In genomic region chr7:16923283-16924036, GRCm38 (mm10) we compare ENCODE assay signal across 9 mouse cellular contexts. TPM values are rescaled to one million over a fixed set of nuclear protein-coding genes. Genes with fewer than 3 reads are reported as not detected.
DNase-seq lines count a peak whose midpoint lies in the region; ATAC-seq and TF ChIP-seq lines count a peak whose summit lies in the region.
"Had no signal": no experiment of that assay in that cellular context is flagged by ENCODE, and none has a peak within 500 bp of the region (broad histone marks: within the 10 kb centered on the region; RNA-seq: fewer than 3 reads in every experiment).

No protein-coding gene starts in this region.

- intact Hi-C loops in left cerebral cortex, postnatal 4 days (cut with DNase I) = no loop called here

- peak overlapping the region; percentile 90 for H3K4me2 ChIP-seq in neural tube, embryonic 11.5 days (ENCODE audit: low read depth)
- H3K4me2 ChIP-seq in forebrain, postnatal 0 days (ENCODE audit: low read depth) = peak overlapping the region; percentile 92

- peak overlapping the region; percentile 91 for H3K9ac ChIP-seq in neural tube, embryonic 11.5 days (ENCODE audit: low read length)
- peak overlapping the region; percentile 67 for H3K9ac ChIP-seq in forebrain, postnatal 0 days

- DNase-seq in adrenal gland, adult 2 months = peak; percentile 65
- no peak for DNase-seq in adrenal gland, postnatal 4 days (ENCODE audit: low spot score in 2 of 2)
- DNase-seq in neural tube, embryonic 11.5 days (ENCODE audit: low spot score) = no peak
- no peak for DNase-seq in neural tube, embryonic 10.5 days (ENCODE audit: extremely low spot score, low spot score)
- no peak for DNase-seq in forebrain, postnatal 0 days
- peak; percentile 58 for DNase-seq in left cerebral cortex, postnatal 4 days
- no peak for DNase-seq in yolk sac, embryonic 10.5 days (ENCODE audit: low spot score)

- peak overlapping the region; percentile 89 for H3K4me3 ChIP-seq in neural tube, embryonic 11.5 days (ENCODE audit: low read depth, low read length)
- H3K4me3 ChIP-seq in forebrain, postnatal 0 days (ENCODE audit: low read depth, low read length) = peak overlapping the region; percentile 84

- peak; percentile 65 for ATAC-seq in neural tube, embryonic 11.5 days (ENCODE audit: insufficient read depth, low FRiP score, low TSS enrichment)
- ATAC-seq in forebrain, postnatal 0 days = peak; percentile 0
- ATAC-seq in monocyte, adult 5-6 weeks (replicated peaks; ENCODE audit: insufficient number of reproducible peaks, low FRiP score, low TSS enrichment, poor library complexity, severe bottlenecking) = 0 out of 2 replicates have a peak, but pooled peaks have one; percentile 0

- H3K9me3 ChIP-seq in neural tube, embryonic 11.5 days (ENCODE audit: control insufficient read depth, low read length) = no peaks in the 10 kb centered on the region
- H3K9me3 ChIP-seq in forebrain, postnatal 0 days (ENCODE audit: low read length) = no peaks in the 10 kb centered on the region

- H3K27ac ChIP-seq in neural tube, embryonic 11.5 days (ENCODE audit: low read depth, low read length) = peak overlapping the region; percentile 90
- peak overlapping the region; percentile 100 for H3K27ac ChIP-seq in forebrain, postnatal 0 days (ENCODE audit: low read depth, low read length)

- H3K27me3 ChIP-seq in neural tube, embryonic 11.5 days (ENCODE audit: control insufficient read depth, insufficient read depth, low read length) = no peaks in the 10 kb centered on the region
- no peaks in the 10 kb centered on the region for H3K27me3 ChIP-seq in forebrain, postnatal 0 days (ENCODE audit: insufficient read depth, low read length)

- H3K4me1 ChIP-seq in neural tube, embryonic 11.5 days (ENCODE audit: control insufficient read depth, insufficient read depth, low read length) = peaks cover 22% of the 10 kb centered on the region
- H3K4me1 ChIP-seq in forebrain, postnatal 0 days (ENCODE audit: insufficient read depth) = peaks cover 16% of the 10 kb centered on the region

- TF ChIP-seq CTCF in forebrain, postnatal 0 days (IDR thresholded peaks at IDR 0.05; ENCODE audit: low read depth) = no peak; the same call in 1 of the 2 replicates

- H3K36me3 ChIP-seq in neural tube, embryonic 11.5 days (ENCODE audit: control insufficient read depth, insufficient read depth, low read length) = peaks cover 3% of the 10 kb centered on the region; the same call in 1 of the 2 replicates
- H3K36me3 ChIP-seq in forebrain, postnatal 0 days (ENCODE audit: insufficient read depth) = peaks cover 14% of the 10 kb centered on the region

- under 1% methylated on average over 54 of the region's 57 CpGs for WGBS in neural tube, embryonic 11.5 days
- WGBS in forebrain, postnatal 0 days = under 1% methylated on average over 40 of the region's 57 CpGs

RNA-seq across cellular contexts. Expression of gene Calm3, which starts 0.5 kb away (rescaled TPM):
- total RNA-seq in adrenal gland, adult 2 months (2021) = 100 to 1,000 TPM; 254 to 261 TPM
- polyA plus RNA-seq in adrenal gland, adult 2 months (2012; rRNA removed) = 402 and 408 TPM in 2 replicates
- 100 to 1,000 TPM; 330 to 344 TPM for total RNA-seq in adrenal gland, postnatal 4 days (2021)
- 257 and 263 TPM in 2 replicates for polyA plus RNA-seq in neural tube, embryonic 11.5 days (2014; fragmentation: Nextera tagmentation; extraction: Ambion mirVana)
- total RNA-seq in forebrain, postnatal 0 days (2014; rRNA removed) = 1,323 and 1,444 TPM in 2 replicates
- polyA plus RNA-seq in forebrain, postnatal 0 days (2015; fragmentation: Nextera tagmentation; extraction: Ambion mirVana) = 403 and 424 TPM in 2 replicates
- total RNA-seq in left cerebral cortex, postnatal 4 days (2021) = 1,000 to 10,000 TPM; 1,235 to 1,345 TPM
- 169 to 298 TPM (median 195 TPM) in 3 replicates for total RNA-seq in monocyte, adult 5-6 weeks (2017)

RNA-seq across cellular contexts. Expression of gene Ptgir, which starts 17.2 kb away (rescaled TPM):
- 1 to 10 TPM in 1 of 2 experiments, under 1 TPM in 1; 0.98 to 3.8 TPM for total RNA-seq in adrenal gland, adult 2 months (2021)
- polyA plus RNA-seq in adrenal gland, adult 2 months (2012; rRNA removed) = 4.0 and 4.8 TPM in 2 replicates
- total RNA-seq in adrenal gland, postnatal 4 days (2021) = 1 to 10 TPM; 1.7 to 2.0 TPM
- polyA plus RNA-seq in neural tube, embryonic 11.5 days (2014; fragmentation: Nextera tagmentation; extraction: Ambion mirVana) = 0.41 and 0.76 TPM in 2 replicates
- 0.15 TPM in 1 of 2 replicates, not detected in the other for total RNA-seq in forebrain, postnatal 0 days (2014; rRNA removed)
- polyA plus RNA-seq in forebrain, postnatal 0 days (2015; fragmentation: Nextera tagmentation; extraction: Ambion mirVana) = 0.08 and 0.09 TPM in 2 replicates
- total RNA-seq in left cerebral cortex, postnatal 4 days (2021) = not detected
- total RNA-seq in monocyte, adult 5-6 weeks (2017) = 9.8 to 15.4 TPM (median 14.0 TPM) in 3 replicates

RNA-seq across cellular contexts. Expression of gene Pnmal2, which starts 21.0 kb away (rescaled TPM):
- 10 to 100 TPM; 19.7 to 47.9 TPM for total RNA-seq in adrenal gland, adult 2 months (2021)
- 9.9 and 10.9 TPM in 2 replicates for polyA plus RNA-seq in adrenal gland, adult 2 months (2012; rRNA removed)
- 10 to 100 TPM; 40.7 to 42.6 TPM for total RNA-seq in adrenal gland, postnatal 4 days (2021)
- polyA plus RNA-seq in neural tube, embryonic 11.5 days (2014; fragmentation: Nextera tagmentation; extraction: Ambion mirVana) = 9.4 and 10.5 TPM in 2 replicates
- total RNA-seq in forebrain, postnatal 0 days (2014; rRNA removed) = 98.9 and 133 TPM in 2 replicates
- 87.5 and 134 TPM in 2 replicates for polyA plus RNA-seq in forebrain, postnatal 0 days (2015; fragmentation: Nextera tagmentation; extraction: Ambion mirVana)
- 100 to 1,000 TPM; 169 to 194 TPM for total RNA-seq in left cerebral cortex, postnatal 4 days (2021)
- total RNA-seq in monocyte, adult 5-6 weeks (2017) = 0.10 TPM in 1 of 3 replicates, not detected in the others
- total RNA-seq: common myeloid progenitor, adult 5-6 weeks had no signal

RNA-seq across cellular contexts. Expression of gene Gng8, which starts 31.9 kb away (rescaled TPM):
- under 1 TPM; 0.43 to 0.69 TPM for total RNA-seq in adrenal gland, adult 2 months (2021)
- polyA plus RNA-seq in adrenal gland, adult 2 months (2012; rRNA removed) = 1.0 and 1.7 TPM in 2 replicates
- total RNA-seq in adrenal gland, postnatal 4 days (2021) = 1 to 10 TPM; 2.4 to 4.0 TPM
- 7.0 and 7.2 TPM in 2 replicates for polyA plus RNA-seq in neural tube, embryonic 11.5 days (2014; fragmentation: Nextera tagmentation; extraction: Ambion mirVana)
- total RNA-seq in forebrain, postnatal 0 days (2014; rRNA removed) = not detected in 2 replicates
- polyA plus RNA-seq in forebrain, postnatal 0 days (2015; fragmentation: Nextera tagmentation; extraction: Ambion mirVana) = 9.3 and 16.4 TPM in 2 replicates
- total RNA-seq in left cerebral cortex, postnatal 4 days (2021) = 1 to 10 TPM; 1.2 to 1.7 TPM
- total RNA-seq in monocyte, adult 5-6 weeks (2017) = not detected in 3 replicates
- total RNA-seq: common myeloid progenitor, adult 5-6 weeks had no signal

RNA-seq across cellular contexts. Expression of gene Pnmal1, which starts 36.0 kb away (rescaled TPM):
- 1 to 10 TPM; 2.6 to 7.2 TPM for total RNA-seq in adrenal gland, adult 2 months (2021)
- 0.45 and 0.57 TPM in 2 replicates for polyA plus RNA-seq in adrenal gland, adult 2 months (2012; rRNA removed)
- 1 to 10 TPM; 7.3 to 7.8 TPM for total RNA-seq in adrenal gland, postnatal 4 days (2021)
- polyA plus RNA-seq in neural tube, embryonic 11.5 days (2014; fragmentation: Nextera tagmentation; extraction: Ambion mirVana) = 15.6 and 18.0 TPM in 2 replicates
- 53.4 and 64.8 TPM in 2 replicates for total RNA-seq in forebrain, postnatal 0 days (2014; rRNA removed)
- polyA plus RNA-seq in forebrain, postnatal 0 days (2015; fragmentation: Nextera tagmentation; extraction: Ambion mirVana) = 51.1 and 61.5 TPM in 2 replicates
- 10 to 100 TPM; 56.0 to 57.6 TPM for total RNA-seq in left cerebral cortex, postnatal 4 days (2021)
- total RNA-seq in monocyte, adult 5-6 weeks (2017) = not detected in 3 replicates

Comparison
In these comparisons a context has a peak if more than half of its experiments do, and no peak if none do; other contexts are left out.
1. DNase-seq: peak in adrenal gland, adult 2 months (single experiment) and left cerebral cortex, postnatal 4 days (single experiment); none in adrenal gland, postnatal 4 days (0 of 2), neural tube, embryonic 11.5 days (single experiment), neural tube, embryonic 10.5 days (single experiment), forebrain, postnatal 0 days (single experiment) and yolk sac, embryonic 10.5 days (single experiment).
2. ATAC-seq: peak in every context shown above with its lines; median percentile 65 in neural tube, embryonic 11.5 days; 0 in forebrain, postnatal 0 days; 0 in monocyte, adult 5-6 weeks.
3. RNA of gene Pnmal2, which starts 21.0 kb away (total RNA-seq): 169 to 194 TPM in left cerebral cortex, postnatal 4 days, 98.9 to 133 TPM in forebrain, postnatal 0 days, 19.7 to 47.9 TPM in adrenal gland, adult 2 months and 40.7 to 42.6 TPM in adrenal gland, postnatal 4 days; 0.10 TPM in monocyte, adult 5-6 weeks; every median in the first group is over 10 times any median in the second.